Mouse (Mus musculus) hindbrain, embryonic 11.5 days (tissue): ENCODE results near the gene Tbx10. TPM values are rescaled to one million over a fixed set of nuclear protein-coding genes. Genes with fewer than 3 reads are reported as not detected.

ENCODE experiments used
- ATAC-seq: fragments of 200-750 bp; cut with Nextera tagmentation; 2 replicates; pipeline ENCODE4 v1.8.0; 2017; ENCODE audit warnings: mild to moderate bottlenecking, moderate TSS enrichment, moderate library complexity; ENCODE audit not compliant: low FRiP score
- DNase-seq: peaks from one replicate; pipeline ENCODE4 v3.0.0-alpha.2; 2015; ENCODE audit warnings: low spot score
- H3K27ac ChIP-seq: fragments of 300-500 bp; sonication (generic); 2 replicates; pipeline ENCODE4 v1.5.1; 2014; ENCODE audit warnings: mild to moderate bottlenecking, low read depth, low read length
- H3K27me3 ChIP-seq: fragments of 300-500 bp; sonication (generic); 2 replicates; pipeline ENCODE4 v1.6.1; 2014; ENCODE audit warnings: mild to moderate bottlenecking, low read length, moderate library complexity, mixed read lengths; ENCODE audit not compliant: control insufficient read depth, insufficient read depth
- H3K36me3 ChIP-seq: fragments of 300-500 bp; sonication (generic); 2 replicates; pipeline ENCODE4 v1.6.1; 2014; ENCODE audit warnings: mild to moderate bottlenecking, low read length, moderate library complexity, mixed read lengths; ENCODE audit not compliant: control insufficient read depth, insufficient read depth
- H3K4me1 ChIP-seq: fragments of 300-500 bp; sonication (generic); replicated peaks from 2 replicates; pipeline ENCODE4 v1.6.1; 2014; ENCODE audit warnings: low read length, mixed read lengths; ENCODE audit not compliant: control insufficient read depth, insufficient read depth
- H3K4me2 ChIP-seq: fragments of 300-500 bp; sonication (generic); replicated peaks from 2 replicates; pipeline ENCODE4 v1.6.1; 2014; ENCODE audit warnings: mild to moderate bottlenecking, low read depth, low read length
- H3K4me3 ChIP-seq: fragments of 300-500 bp; sonication (generic); 2 replicates; pipeline ENCODE4 v1.5.1; 2014; ENCODE audit warnings: low read depth, low read length
- H3K9ac ChIP-seq: fragments of 300-500 bp; sonication (generic); 2 replicates; pipeline ENCODE4 v1.6.1; 2014; ENCODE audit warnings: low read depth, low read length
- H3K9me3 ChIP-seq: fragments of 300-500 bp; sonication (generic); 2 replicates; pipeline ENCODE4 v1.6.1; 2016; ENCODE audit warnings: low read length; ENCODE audit not compliant: control insufficient read depth
- WGBS: fragments of 180-500 bp; shearing (Covaris S2); extraction: QIAGEN DNeasy Blood & Tissue Kit; methylation state at CpG from one replicate; pipeline ENCODE4 v1.1.7; 2014; 5-methylcytosine and 5-hydroxymethylcytosine counted together
- polyA plus RNA-seq: library from polyadenylated mRNA; unstranded; fragments of >200 nt; fragmentation: Nextera tagmentation; extraction: Ambion mirVana; gene quantifications from 2 replicates; pipeline ENCODE4 v1.2.1, GENCODE M21; 2014

Gene Tbx10
- polyA plus RNA-seq = 0.70 and 2.3 TPM in 2 replicates

- no peaks in the 10 kb centered on the region for H3K36me3 ChIP-seq
- WGBS = 61% methylated on average over 5 of the region's 5 CpGs
- no peak within 1 kb of the TSS for H3K4me2 ChIP-seq
- H3K4me3 ChIP-seq = no peak within 1 kb of the TSS
- no peaks in the 10 kb centered on the region for H3K9me3 ChIP-seq
- DNase-seq (no peak), ATAC-seq (no peak)
- no peaks in the 10 kb centered on the region for H3K27me3 ChIP-seq
- H3K4me1 ChIP-seq = no peaks in the 10 kb centered on the region
- H3K9ac ChIP-seq = no peak within 1 kb of the TSS
- H3K27ac ChIP-seq = no peak within 1 kb of the TSS
Measured at GRCm38 (mm10) chr19:3992416-3992815, at the start of gene Tbx10. Tbx10 (plus strand) TSS chr19:3992752.

DNA sequence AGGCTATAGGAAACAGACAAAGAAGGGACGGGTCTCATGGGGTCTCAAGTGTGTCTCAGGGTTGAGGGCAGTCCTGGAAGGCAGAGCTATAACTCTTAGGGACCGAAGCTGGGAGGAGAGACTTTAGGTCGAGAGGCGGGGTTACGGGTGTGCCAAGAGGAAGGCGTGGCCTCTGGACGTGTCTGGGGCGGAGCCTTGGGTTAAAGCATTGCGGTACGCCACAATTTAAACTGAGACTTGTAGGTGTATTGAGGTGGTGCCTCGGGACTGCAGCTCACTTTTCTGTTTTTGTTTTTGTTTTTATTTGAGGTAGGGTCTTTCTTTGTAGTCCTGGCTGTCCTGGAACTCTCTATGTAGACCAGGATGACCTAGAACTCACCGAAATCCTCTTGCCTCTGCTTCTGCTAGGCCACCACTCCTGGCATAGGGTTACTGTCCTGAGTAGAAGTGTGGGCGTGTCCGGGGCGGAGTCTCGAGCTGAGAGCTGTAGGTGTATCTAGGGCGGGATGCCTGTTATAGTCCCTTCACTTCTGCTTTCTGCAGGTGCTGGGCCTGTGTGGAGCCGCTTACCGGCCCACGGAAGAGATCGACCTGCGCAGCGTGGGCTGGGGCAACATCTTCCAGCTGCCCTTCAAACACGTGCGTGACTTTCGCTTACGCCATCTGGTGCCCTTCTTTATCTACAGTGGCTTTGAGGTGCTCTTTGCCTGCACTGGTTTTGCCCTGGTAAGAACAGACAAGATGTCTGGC, 49.4 kb upstream of the Tbx10 start:
- peaks cover 2% of the 10 kb centered on the region; the same call in 1 of the 2 replicates for H3K27me3 ChIP-seq
- no peaks in the 10 kb centered on the region for H3K9me3 ChIP-seq
- DNase-seq (no peak), ATAC-seq (no peak)
- no peak overlapping the region for H3K27ac ChIP-seq
- H3K4me1 ChIP-seq = no peaks in the 10 kb centered on the region; the same call in 1 of the 2 replicates
- no peaks in the 10 kb centered on the region for H3K36me3 ChIP-seq
- WGBS = 20% methylated on average over 27 of the region's 27 CpGs
- H3K4me2 ChIP-seq = no peak overlapping the region
- H3K9ac ChIP-seq = no peak overlapping the region
- H3K4me3 ChIP-seq = no peak overlapping the region

DNA sequence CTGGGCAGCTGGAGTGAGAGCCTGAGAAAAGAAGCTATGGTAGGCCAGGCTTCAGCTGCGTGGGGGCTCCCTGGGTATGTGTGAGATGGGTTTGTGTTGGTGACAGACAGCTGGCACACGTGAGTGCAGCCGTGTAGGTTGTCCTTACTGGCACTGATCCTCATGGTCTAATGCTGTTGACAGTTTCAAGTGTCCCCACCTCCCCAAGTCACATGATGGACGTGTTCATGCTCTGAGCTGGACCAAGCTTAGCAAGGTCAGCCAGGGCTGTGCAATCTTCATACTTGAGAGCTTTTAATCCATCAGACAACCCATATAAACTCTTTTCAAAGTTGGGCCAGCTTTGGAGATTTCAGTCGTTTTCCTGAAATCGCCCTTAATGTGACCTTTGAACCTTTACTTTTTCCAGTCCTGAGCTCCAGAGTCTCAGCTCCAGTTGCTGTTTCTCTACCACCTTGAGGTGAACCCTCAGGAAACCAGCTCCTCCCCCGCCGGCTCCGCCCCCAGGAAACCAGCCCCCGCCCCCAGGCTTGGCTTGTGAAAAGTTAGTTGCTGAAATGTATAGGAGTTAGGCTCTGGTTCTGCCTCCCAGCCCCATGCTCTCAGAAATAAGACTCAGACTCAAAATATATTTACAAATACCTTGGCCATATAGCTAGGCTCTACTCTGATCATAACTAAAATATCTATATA, 46.5 kb upstream of the Tbx10 start:
- no peak for ATAC-seq
- Histone ChIP-seq H3K4me2 (no peak overlapping the region), H3K27ac (no peak overlapping the region)

DNA sequence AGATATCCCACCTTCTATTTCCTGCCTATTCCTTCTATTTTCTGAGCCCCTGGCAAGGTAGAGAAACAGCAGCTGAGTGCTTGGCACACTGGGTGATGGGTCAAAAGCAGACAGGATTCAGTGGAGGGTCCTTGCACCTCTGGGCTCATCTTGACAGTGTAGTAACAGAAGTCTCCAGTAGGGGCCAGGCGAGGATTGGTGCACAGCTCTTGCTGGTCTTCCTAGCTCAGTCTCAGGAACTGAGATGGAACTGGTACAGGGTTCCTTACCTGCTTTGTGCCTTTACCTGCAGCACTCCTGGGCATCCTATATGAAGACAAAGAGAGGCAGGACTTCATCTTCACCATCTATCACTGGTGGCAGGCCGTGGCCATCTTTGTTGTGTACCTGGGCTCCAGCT, 45.8 kb upstream of the Tbx10 start:
- no peaks in the 10 kb centered on the region for H3K36me3 ChIP-seq
- no peaks in the 10 kb centered on the region; the same call in 1 of the 2 replicates for H3K4me1 ChIP-seq
- peaks cover 2% of the 10 kb centered on the region; the same call in 1 of the 2 replicates for H3K27me3 ChIP-seq
- peak; percentile 56; the same call in 1 of the 2 replicates for ATAC-seq
- no peak overlapping the region for H3K4me2 ChIP-seq
- no peak overlapping the region for H3K27ac ChIP-seq
- no peak overlapping the region for H3K4me3 ChIP-seq
- WGBS = 8% methylated on average over 2 of the region's 2 CpGs
- no peaks in the 10 kb centered on the region for H3K9me3 ChIP-seq
- no peak overlapping the region for H3K9ac ChIP-seq
- DNase-seq = peak; percentile 78

More for the DNA sequence above, 46.5 kb upstream of the Tbx10 start:
- WGBS = 36% methylated on average over 10 of the region's 10 CpGs
- no peak overlapping the region for H3K9ac ChIP-seq
- H3K27me3 ChIP-seq = peaks cover 2% of the 10 kb centered on the region; the same call in 1 of the 2 replicates
- no peaks in the 10 kb centered on the region; the same call in 1 of the 2 replicates for H3K4me1 ChIP-seq
- no peak overlapping the region for H3K4me3 ChIP-seq
- DNase-seq = no peak
- H3K36me3 ChIP-seq = no peaks in the 10 kb centered on the region
- no peaks in the 10 kb centered on the region for H3K9me3 ChIP-seq

DNA sequence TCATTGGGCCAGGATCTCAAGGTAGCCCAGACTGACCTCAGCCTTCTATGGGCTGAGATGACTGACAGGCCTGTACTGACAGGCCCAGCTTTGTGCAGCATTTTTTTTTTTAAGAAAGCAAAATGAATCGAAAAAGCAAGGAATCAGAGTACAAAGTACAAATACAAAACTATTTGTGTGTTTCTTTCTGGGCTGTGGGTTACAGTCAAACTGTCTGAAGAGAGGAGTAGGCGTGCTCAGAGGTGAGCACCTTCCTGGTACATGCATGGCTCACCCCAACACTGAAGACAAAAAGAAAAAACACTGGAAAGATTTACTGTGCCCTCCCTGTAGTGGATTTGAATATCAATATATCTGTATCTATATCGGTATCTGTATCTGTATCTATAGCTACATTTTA, 44.7 kb upstream of the Tbx10 start:
- H3K4me1 ChIP-seq = no peaks in the 10 kb centered on the region
- no peak for ATAC-seq
- no peak overlapping the region for H3K27ac ChIP-seq
- peaks cover 2% of the 10 kb centered on the region; the same call in 1 of the 2 replicates for H3K27me3 ChIP-seq
- no peak for DNase-seq
- WGBS = 88% methylated on average over 3 of the region's 3 CpGs
- no peak overlapping the region for H3K4me2 ChIP-seq
- H3K36me3 ChIP-seq = no peaks in the 10 kb centered on the region
- H3K9me3 ChIP-seq = no peaks in the 10 kb centered on the region
- no peak overlapping the region for H3K4me3 ChIP-seq
- H3K9ac ChIP-seq = no peak overlapping the region

- no peak for DNase-seq
- H3K27me3 ChIP-seq = no peaks in the 10 kb centered on the region
- no peak overlapping the region for H3K4me2 ChIP-seq
- H3K27ac ChIP-seq = no peak overlapping the region
- WGBS = 83% methylated on average over 14 of the region's 14 CpGs
- H3K36me3 ChIP-seq = no peaks in the 10 kb centered on the region
- no peak for ATAC-seq
- no peaks in the 10 kb centered on the region for H3K9me3 ChIP-seq
- H3K4me3 ChIP-seq = no peak overlapping the region
- H3K4me1 ChIP-seq = no peaks in the 10 kb centered on the region
- no peak overlapping the region for H3K9ac ChIP-seq
Measured at GRCm38 (mm10) chr19:3948546-3948945, 44.0 kb upstream of the Tbx10 start.

DNA sequence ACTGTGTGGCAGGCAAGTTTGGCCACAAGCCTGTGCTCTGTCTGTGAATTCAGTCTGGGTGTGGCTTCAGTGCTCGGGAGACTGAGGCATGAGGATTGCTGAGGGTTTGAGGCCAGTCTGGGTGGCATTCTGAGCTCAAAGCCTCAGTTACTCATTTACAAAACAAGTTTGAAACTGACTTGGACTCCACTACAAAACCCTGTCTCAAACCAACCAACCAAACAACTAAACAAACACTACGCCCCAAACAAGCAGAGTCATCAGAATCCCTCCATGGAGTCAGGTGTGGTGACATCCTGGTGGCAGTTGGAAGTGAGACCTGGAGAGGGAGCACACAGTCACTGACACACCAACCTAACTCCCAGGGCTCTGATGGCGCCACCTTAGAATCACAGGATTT, 42.2 kb upstream of the Tbx10 start:
- Histone ChIP-seq H3K36me3 (no peaks in the 10 kb centered on the region), H3K27me3 (no peaks in the 10 kb centered on the region), H3K9ac (no peak overlapping the region), H3K9me3 (no peaks in the 10 kb centered on the region), H3K4me2 (no peak overlapping the region), H3K4me1 (no peaks in the 10 kb centered on the region), H3K27ac (no peak overlapping the region), H3K4me3 (no peak overlapping the region)
- WGBS = 71% methylated on average over 3 of the region's 3 CpGs
- ATAC-seq = no peak
- DNase-seq = no peak

DNA sequence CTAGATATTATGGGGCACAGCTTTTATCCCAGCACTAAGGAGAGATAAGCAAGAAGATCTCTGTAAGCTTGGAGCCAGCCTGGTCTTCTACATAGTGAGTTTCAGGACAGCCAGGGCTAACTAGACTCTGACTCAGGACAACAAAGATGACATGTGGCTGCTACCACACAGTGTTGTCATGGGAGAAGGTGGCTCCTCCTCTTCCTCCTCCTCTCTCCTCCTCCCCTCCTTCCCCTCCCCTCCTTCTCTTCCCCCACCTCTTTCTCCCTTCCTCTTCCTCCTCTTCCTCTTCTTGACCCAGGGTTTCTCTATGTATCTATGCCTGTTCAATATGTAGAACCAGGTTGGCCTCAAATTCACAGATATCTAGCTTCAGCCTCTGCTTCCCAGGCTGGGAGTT, 41.1 kb upstream of the Tbx10 start:
- no peak overlapping the region for H3K9ac ChIP-seq
- no peak overlapping the region for H3K4me3 ChIP-seq
- no peak for DNase-seq

DNA sequence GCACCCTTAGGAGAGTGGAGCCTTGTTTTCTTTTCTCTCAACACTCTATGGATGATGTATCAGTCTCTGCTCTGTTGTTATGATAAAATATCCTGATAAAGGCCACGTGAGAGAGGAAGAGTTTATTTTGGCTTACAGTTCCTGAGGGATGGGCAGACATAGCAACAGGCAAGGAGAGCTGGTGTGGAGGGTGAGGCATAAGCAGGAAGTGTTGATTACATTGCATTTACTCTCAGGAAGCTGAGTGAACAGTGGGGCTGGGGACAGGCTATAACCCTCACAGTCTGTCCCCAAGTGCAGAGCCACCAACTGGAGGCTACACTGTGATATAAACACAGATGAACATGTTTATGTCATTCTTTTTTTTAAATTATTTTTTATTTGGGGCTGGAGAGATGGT, 40.5 kb upstream of the Tbx10 start:
- WGBS = 59% methylated on average over 1 of the region's 1 CpGs
- H3K9me3 ChIP-seq = no peaks in the 10 kb centered on the region
- H3K36me3 ChIP-seq = no peaks in the 10 kb centered on the region
- no peak overlapping the region for H3K4me3 ChIP-seq
- H3K4me2 ChIP-seq = no peak overlapping the region
- H3K27ac ChIP-seq = no peak overlapping the region
- no peak overlapping the region for H3K9ac ChIP-seq
- no peak for ATAC-seq
- DNase-seq = no peak
- H3K4me1 ChIP-seq = no peaks in the 10 kb centered on the region
- H3K27me3 ChIP-seq = no peaks in the 10 kb centered on the region

More for the DNA sequence above, 41.1 kb upstream of the Tbx10 start:
- no peaks in the 10 kb centered on the region for H3K4me1 ChIP-seq
- H3K4me2 ChIP-seq = no peak overlapping the region
- H3K27ac ChIP-seq = no peak overlapping the region
- no peaks in the 10 kb centered on the region for H3K9me3 ChIP-seq
- H3K27me3 ChIP-seq = no peaks in the 10 kb centered on the region
- ATAC-seq = no peak
- no peaks in the 10 kb centered on the region for H3K36me3 ChIP-seq
